Mouse (Mus musculus) urinary bladder, postnatal 4 days (tissue): ENCODE data around the gene Serac1.
"Not testable (repeated sequence)": the region's sequence is repeated elsewhere in the genome, so short reads cannot be mapped to it uniquely, and the experiment has no call there.

Experiments
- DNase-seq, 2 experiments: peaks; one replicate each; pipeline ENCODE4 v3.0.0; 2021 to 2022; ENCODE audit warnings: low spot score in 2 of 2

Serac1 gene

DNA sequence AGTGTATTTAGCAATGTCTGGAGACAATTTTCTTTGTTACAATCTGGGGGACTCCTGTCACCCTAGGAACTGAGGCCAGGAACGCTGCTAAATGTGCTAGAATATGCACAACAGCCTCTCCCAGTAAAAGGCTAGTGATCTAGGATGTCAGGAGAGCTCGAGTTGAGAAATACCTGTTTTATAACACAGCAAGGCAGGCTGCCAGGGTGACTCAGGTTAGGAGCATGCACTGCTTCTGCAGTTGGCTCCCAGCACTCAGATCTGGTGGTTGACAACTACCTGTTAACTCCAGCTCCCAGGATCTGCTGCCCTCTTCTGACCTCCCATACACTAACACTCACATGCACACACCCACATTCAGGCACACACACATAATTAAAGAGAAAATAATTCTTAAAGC is 13.5 kb downstream of the Serac1 start:
- DNase-seq, result no peak

DNA sequence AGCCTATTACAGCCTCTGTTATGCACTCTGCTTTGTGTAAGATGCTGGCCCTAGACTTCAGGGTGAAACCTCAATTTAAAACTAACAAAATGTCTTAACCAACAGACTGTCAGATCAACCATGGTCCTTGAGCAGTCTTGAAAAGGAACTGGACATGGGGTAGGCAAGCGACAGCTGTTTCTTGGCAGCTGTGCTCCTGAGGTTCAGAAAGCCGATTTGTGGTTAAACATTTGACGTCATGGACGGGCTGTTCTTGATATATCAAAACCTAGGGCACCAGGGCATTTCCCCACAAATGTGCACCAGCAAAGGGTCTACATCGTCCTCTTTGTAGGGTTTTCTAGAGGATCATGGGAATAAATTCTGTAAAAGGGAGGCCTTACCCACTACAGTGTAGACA is 16.0 kb downstream of the Serac1 start:
- no peak for DNase-seq

DNA sequence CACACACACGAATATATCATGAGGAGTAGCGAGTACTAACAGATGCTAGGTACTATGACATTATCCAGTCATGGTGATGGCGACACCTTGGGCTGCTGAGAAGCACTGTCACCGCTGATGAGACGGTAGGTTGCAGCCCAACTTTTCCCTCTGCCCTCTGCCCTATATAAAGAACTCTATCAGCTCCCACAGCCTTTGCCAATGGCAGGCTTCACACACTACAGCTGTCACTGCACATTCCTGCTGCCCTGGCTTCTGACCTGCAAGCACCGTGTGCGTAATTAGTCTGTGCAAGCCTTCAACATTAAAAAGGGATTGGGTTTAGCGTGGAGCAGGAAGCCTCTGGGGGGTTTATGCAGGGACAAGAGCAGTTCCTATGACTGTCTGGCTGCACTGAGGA is 16.7 kb downstream of the Serac1 start:
- no peak for DNase-seq

DNA sequence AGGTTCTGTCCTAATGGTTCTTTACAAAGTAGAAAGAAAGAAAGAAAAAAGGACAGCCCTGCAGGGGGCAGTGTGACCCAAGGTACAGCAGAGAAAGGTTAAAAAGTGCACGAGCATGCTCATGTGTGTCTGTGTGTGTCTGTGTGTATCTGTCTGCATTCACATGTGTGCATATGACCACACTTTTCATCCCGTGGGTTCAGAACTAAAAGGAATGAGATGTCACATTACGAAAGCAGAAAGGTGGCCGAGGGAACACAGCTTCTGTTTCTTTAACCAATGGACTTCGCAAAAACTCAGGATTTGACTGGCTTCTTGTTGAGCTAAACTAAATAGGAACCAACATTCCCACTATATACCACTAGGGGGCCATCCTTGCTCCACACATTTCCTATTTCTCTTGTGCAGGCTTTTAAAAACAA is 24.6 kb downstream of the Serac1 start:
- no peak for DNase-seq

DNA sequence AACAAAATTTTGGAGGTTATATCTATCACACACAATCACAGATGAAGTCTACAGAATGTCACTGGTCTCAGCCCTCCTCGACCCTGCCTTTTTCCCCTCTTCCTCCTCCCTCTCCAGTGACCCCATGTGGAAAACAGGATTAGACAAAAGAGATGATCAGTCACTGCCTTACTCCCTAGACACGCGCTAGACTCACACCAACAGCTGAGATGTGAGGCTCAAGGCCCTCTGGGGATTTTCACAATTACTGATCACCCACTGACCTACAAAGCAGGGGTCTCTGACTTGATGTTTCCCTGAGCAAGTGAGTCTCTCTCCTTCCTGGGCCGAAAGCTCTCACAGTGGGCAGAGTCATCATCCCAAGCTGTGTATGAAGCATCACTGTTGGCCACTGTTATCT is 26.7 kb downstream of the Serac1 start:
- no peak for DNase-seq

DNA sequence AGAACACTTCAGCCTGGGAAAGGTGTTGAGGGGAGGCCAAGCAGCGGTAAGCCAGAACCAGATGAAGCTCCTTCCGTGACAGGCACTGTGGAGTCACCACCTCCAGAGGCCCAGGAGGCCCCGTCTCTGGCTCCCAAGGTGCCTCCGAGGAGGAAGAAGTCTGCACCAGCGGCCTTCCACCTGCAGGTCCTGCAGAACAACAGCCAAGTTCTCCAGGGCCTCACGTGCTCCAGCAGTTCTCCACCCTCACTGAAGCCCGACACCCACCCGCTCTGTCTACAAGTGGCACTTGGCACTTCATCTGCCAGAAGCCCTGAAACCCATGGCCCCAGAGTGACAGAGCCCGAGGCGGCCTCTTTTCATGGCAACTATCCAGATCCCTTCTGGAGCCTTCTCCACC is 42.0 kb downstream of the Serac1 start:
- no peak for DNase-seq

DNA sequence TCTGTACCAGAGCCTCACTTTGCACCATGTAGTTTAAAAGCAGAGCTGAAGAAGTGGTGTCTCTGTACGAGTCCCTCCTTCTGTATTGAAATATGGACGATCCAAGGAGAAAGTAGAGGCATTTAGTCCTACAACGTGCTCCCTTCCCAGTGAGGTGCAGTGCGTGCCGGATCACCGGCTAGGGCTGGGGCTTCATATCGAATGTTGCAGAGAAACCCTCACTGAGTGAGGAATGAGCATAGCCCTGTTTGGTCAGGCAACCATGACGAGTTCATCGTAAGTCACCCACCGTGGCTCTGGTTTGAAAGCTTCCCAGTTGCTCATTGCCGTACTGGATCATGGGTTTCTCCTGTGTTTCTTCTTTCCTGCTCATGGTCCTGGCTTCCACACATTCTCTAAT is 42.7 kb downstream of the Serac1 start:
- no peak for DNase-seq

DNA sequence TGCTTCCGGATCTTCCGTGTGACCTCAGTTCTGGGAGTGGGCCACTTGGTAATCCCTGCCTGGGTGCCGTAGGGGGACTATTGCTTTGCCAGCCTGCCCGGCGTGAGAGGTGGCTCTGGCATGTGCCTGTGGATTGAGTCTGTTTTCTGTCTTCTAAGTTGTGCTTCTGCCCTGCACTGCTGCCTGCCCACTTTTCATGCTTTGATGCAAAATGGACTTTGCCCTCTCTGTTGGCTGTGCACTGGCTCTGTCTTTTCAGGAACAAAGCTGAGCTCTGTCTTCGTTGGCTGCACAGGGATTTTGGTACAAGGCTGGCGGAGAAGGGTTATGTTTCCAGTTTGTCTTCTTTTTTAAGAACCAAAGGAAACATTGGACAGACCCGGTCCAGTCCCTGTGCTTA is 43.1 kb downstream of the Serac1 start:
- DNase-seq, result no peak

DNA sequence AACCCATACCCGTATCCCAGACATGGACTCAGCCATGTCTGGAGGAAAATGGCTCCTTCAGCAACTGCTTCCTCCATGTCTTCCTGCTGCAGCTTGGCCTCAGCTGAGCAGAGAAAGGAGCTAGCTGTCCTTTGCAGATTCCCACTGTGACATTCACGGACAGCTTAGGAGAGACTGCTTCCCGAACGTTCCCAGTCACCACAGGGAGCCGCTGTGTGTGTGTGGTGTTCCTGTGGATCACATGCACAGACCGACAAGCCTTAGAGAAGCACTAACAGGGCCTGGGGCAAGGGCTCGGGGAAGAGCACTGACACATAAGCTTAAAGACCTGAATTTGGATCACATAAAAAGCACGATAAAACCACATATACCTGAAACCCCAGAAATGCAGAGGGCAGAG is 43.9 kb downstream of the Serac1 start:
- DNase-seq, result no peak

DNA sequence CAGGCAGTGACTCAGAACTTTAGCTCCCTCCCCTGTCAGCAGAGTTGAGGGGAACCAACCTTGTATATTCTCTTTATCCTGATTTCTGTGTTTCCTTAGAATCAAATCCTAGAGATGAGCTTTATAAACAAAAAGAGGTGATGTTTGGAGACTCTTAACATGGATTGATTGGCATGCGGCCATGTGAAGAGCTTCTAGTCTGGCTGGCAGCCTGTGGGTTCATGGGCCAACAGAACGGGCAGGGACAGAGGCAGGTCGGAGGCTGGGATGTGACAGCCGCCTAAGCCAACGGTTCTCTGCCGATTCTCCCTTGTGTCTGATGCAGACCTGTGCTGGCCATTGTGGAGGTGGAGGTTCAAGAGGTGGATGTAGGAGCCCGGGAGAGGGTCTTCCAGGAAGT is 53.7 kb downstream of the Serac1 start:
- DNase-seq, result no peak

DNA sequence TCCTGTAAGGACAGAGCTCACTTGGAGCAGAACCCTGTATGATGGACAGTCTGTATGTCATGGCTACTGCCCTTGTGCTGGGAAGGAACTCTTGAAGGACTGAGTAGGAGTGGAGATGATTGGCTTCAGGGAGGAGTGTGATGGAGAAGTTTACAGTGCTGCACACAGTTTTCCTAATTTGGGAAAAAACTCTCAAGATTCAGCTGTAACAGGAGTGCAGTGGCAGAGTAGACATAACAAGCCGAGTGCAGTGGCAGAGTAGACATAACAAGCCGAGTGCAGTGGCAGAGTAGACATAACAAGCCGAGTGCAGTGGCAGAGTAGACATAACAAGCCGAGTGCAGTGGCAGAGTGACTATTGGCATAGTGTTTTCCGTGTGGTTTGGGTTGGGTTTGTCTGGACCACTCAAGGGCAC is 58.2 kb downstream of the Serac1 start:
- DNase-seq, result not testable (repeated sequence)

DNA sequence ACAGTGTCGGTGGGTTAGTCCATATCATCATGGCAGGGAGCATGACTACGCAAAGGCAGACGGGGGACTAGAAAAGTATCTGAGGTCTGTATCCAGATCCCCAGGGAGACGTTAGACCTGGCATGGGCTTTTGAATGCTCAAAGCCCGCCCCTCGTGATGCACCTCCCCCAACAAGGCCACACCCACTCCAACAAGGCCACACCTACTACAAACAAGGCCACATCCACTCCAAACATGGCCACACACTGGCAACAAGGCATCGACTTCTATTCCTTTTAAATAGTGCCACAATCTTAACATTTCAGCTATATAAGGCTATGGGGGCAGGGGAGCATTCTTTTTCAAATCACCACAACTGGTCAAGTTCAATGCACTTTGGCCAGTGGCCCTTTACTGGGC is 58.9 kb downstream of the Serac1 start:
- no peak for DNase-seq

DNA sequence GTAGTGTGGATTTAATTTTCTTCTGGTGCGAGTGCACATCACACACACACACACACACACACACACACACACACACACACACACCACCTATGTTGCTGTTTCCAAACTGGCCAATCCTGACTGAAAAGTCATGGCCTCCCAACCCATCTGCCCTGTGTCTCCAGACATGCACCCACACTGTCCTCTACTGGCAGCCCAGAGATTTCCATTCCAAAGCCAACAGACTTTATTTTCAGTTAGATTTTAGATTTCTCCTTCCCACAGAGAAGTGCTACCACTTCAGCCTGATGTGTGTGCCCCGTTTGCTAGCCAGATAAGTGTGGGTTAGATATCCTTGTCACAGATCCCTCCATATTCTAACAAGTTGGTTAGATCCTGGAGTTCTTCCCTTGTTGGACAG is 59.8 kb downstream of the Serac1 start:
- no peak for DNase-seq

DNA sequence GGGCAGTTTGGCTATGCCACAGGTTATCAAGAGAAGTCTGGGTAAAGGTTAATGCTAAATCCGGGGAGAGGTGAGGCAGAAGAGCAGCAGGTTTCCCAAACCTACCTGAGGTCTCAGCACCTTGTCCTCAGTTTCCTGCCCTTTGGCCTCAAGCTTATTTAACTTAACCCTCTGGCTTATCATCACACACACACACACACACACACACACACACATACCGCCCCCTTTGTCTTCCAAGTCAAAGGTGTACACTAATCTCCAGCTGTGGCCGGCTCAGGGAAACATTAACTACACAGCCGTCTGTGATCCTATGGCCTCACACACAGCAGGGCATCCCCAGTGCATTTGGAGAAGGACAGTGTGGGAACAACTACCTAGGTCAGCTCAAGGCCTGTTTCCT is 61.2 kb downstream of the Serac1 start:
- no peak for DNase-seq

DNA sequence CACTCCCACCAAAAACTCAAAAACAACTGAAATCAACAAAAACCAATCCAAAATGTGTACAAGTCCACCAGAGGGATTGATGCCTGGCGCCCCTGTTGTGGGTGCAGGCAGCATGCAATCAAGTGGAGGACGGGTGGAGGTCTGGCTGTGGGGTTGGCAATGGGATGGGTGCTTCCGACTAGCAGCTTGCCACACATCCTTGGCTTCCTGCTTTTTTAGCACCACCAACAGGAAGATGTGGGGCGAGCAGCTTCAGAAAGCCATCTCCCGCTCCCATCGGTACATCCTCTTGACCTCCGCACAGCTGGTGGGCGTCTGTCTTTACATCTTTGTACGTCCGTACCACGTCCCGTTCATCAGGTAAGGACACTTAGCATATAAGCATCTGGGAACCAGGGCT is 62.3 kb downstream of the Serac1 start:
- DNase-seq, result no peak

DNA sequence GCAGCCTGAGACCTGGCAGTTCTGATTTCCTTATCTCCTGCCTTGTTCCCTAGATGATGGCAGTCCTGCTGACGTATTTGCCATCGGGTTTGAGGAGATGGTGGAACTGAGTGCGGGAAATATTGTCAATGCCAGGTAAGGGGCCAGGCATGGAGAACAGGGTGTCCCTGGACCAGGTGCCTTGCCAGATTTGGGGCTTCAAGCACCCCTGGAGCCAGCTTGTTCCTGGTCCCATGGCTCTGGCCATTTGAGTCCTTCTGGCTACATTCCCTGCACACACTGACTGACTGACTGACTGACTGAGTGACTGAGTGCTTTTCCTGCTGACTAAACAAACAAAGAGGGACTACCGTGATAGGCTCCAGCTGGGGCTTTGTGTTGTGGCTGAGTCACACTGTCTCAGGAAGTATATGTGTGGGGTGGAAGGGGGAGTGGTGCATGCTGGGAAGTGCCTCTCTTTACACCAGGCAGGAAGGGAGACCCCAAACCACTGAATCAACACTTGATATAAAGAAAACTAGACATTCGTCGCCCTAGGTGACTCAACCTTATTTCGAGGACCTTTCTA is 63.2 kb downstream of the Serac1 start:
- DNase-seq, result no peak

DNA sequence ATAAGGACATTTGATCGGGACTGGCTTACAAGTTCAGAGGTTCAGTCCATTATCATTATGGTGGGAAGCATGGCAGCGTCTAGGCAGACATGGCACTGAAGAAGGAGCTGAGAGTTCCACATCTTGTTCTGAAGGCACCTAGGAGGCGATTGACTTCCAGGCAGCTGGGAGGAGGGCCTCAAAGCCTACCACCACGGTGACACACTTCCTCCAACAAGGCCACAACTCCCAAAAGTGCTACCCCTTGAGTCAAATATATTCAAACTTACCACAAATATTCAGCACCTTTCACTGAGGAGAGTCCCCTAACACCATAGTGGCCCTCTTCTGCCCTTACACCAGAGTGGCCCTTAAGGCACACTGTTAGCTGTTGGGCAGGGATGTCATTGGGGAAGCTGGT is 64.6 kb downstream of the Serac1 start:
- DNase-seq, result no peak

DNA sequence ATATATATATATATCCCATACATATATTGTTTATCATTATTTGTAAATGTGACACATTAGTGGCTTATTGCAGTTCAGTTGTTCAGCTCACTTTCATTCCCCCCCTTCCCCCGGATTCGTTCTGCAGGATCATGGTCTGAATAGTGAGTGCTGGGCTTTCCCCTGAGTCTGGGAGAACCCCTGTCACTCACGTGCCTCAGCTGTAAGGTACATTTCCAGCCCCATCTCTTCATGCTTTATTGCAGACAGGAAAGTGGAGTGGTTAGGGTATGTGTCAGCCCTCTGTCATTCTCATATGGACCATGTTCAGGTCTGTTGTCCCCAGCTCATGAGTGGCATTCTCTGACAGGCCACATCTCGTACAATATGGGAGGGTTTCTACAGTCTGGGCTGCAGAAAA is 66.5 kb downstream of the Serac1 start:
- no peak for DNase-seq

DNA sequence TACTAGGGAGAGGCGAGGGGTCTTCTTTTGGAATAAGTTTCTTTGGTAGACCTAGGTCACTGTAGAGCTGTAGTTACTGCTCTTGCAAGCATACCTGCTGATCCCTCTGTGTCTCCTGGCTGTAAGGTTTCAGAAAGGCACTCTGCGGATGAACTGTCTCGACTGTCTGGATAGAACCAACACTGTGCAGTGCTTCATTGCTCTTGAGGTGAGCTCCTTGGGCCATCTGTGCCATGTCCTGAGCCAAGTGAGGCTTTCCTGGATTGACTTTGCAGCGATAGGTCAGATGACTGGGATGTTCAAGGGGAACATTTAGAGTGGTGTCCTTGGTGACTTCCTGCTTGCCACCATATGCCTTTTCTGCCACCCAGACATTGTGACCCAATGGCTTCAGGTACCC is 69.9 kb downstream of the Serac1 start:
- DNase-seq, result no peak

DNA sequence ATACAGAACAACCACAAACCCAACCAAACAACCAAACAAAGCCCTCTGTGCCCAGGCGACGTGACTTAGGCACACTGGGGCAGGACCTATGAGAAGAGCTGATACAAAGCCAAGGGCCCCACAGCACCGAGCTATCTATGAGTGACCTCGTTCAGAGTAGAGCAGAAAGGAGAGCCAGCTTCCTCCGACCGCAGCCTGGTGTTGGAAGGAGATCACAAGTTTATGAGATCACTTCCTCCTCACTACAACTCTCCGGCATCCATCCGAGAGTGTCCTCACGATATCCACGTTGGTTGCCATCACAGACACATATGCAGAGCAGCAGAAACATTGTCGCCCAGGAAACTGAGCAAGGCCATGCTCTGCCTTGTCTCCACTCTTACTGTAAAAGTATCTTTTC is 71.0 kb downstream of the Serac1 start:
- DNase-seq, result no peak

DNA sequence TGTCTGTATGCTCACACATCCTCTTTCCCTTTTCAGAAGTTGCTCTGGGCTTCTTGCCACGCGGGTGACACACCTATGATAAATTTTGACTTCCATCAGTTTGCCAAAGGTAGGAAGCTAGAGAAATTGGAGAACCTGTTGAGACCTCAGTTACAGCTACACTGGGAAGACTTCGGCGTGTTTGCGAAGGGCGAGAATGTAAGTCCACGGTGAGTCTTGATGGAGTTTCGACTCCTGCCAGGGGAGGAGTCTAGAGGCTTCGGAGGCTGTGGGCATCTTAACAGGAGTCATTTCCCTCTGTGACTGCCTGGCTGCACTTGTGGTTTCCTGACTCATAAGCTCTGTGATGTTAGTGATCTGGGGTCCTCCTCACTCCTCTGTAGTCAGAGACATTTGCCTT is 71.6 kb downstream of the Serac1 start:
- DNase-seq, result no peak

DNA sequence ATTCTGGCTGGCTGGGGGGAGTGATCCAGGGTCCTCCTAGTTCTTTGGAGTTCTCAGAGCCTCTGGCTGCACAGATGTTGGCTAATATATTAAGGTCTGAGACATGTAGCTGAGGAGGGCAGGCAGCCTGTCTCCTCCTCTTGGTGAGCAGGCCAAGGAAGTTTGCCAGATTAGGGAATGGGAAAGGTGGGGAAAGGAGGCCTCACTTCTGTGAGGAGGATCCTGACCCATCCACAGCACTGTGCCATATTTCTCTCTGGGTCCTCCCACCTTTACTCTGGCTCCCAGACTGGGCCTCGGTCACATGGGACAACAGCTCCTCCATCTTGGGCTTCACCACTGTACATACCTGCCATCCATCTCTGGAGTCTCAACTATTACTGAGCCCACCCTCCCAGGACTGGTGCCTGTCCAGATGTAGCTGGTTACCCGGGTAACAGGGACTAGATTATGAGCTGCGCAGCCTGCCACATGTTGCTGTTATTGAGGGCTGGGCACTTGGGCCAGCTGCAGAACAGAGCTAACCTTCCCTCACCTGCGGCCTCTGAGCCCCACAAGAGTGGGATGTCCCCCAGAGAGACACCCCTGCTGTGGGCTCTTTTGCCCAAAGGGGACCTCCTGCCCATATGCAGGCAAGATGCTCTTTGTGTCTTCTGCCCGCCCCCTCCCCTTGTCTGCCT is 72.3 kb downstream of the Serac1 start:
- no peak for DNase-seq

DNA sequence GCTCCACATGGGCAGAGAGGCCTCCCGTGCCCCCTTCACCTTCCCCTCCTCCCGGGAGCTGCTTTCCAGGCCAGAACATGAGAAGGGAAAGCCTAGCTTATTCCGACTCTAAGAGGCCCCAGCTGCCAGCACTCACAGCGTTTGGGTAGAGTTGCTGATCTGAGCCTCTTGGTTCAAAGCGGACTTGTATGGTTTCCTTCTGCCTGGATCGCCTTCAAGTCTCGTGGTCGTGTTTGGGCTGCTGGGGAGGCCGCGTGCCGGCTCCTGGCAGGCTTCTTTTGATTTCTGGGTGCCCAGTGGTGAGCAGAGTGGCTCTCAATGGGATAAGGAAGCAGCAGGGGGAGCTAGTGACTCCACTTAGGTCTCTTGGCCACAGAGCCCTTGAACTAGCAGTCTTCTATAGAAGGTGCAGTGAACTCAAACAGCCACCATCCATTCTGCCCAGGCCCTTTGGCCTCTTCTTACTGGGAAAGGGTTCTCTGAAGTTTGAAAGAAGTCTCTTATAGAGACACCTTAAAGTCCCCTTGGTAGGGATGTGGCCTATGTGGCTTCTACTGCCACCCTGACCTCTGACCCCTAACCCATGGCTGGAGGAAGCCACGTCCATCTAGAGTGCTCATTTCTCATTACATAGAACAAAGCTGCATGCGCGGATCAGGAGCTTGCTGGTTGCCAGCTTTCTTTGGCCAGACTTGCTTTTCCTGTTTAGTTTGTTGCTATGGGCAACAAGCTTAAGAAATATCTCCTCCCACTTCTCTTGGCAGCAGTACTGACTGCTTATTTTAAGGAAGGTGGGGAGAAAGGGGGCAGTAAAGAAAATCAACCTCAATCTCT is 73.7 kb downstream of the Serac1 start:
- peak in 1 of 2 experiments; percentile 51 for DNase-seq
